8 mouse cellular contexts compared by ENCODE assay signal in the genomic region with DNA sequence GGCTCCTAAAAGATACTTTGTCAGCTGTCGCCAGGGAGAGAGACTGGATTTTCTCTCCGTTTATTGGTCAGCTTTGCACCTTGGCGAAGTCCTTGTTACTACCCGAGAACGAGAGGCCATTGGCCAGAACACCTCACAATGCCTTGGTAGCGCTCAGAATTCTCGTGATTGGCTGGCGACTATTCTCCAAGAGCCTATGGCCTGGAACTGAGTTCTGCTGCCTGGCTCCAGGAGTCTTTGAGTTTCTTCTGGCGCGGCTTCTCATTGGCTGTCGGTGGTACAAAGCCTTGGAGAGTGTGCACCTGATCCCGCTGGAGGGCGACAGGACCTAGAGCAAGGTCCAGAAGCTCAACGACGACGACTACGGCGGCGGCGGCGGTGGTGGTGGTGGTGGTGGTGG. TPM values are rescaled to one million over a fixed set of nuclear protein-coding genes. Genes with fewer than 3 reads are reported as not detected.
DNase-seq lines count a peak whose midpoint lies in the region; ATAC-seq and TF ChIP-seq lines count a peak whose summit lies in the region.

A gene (plus strand): TSS at position 216 of the 400 bp plus-strand sequence.

- peaks cover 13% of the 10 kb centered on the region for H3K27me3 ChIP-seq in forebrain, embryonic 10.5 days (ENCODE audit: poor library complexity, severe bottlenecking)
- no peaks in the 10 kb centered on the region for H3K27me3 ChIP-seq in intestine, embryonic 15.5 days (replicated peaks)
- no peaks in the 10 kb centered on the region for H3K27me3 ChIP-seq in liver, embryonic 15.5 days

- H3K27ac ChIP-seq in ES-E14 (ENCODE audit: insufficient read depth, low read depth, low read length, poor library complexity, severe bottlenecking): no peak within 1 kb of the TSS
- H3K27ac ChIP-seq in forebrain, embryonic 10.5 days: peak within 1 kb of the TSS; percentile 42; the same call in 1 of the 2 replicates
- no peak within 1 kb of the TSS for H3K27ac ChIP-seq in intestine, embryonic 15.5 days
- peak within 1 kb of the TSS; percentile 55 for H3K27ac ChIP-seq in liver, embryonic 15.5 days (replicated peaks)

- peak within 1 kb of the TSS; percentile 12; the same call in 1 of the 2 replicates for H3K9ac ChIP-seq in ES-E14 (ENCODE audit: insufficient read depth, low read depth, low read length, poor library complexity, severe bottlenecking)
- peak within 1 kb of the TSS; percentile 32; the same call in 1 of the 2 replicates for H3K9ac ChIP-seq in intestine, embryonic 15.5 days
- peak within 1 kb of the TSS; percentile 39; the same call in 1 of the 2 replicates for H3K9ac ChIP-seq in liver, embryonic 15.5 days

- in situ Hi-C loops in ES-E14 (cut with MboI; ENCODE audit: low sequenced_read_pairs in 2 of 2, unreplicated experiment in 2 of 2): no loop called here

- peak within 1 kb of the TSS; percentile 52 for H3K4me2 ChIP-seq in intestine, embryonic 15.5 days (replicated peaks)
- H3K4me2 ChIP-seq in liver, embryonic 15.5 days: peak within 1 kb of the TSS; percentile 77

- H3K4me1 ChIP-seq in ES-E14 (ENCODE audit: control insufficient read depth in 2 of 2, insufficient read depth in 2 of 2, low read length in 2 of 2, poor library complexity in 1 of 2): peaks cover 0 to 8% of the 10 kb centered on the region in 2 experiments; a peak in 2 of 4 replicates
- peaks cover 20% of the 10 kb centered on the region for H3K4me1 ChIP-seq in forebrain, embryonic 10.5 days
- H3K4me1 ChIP-seq in intestine, embryonic 15.5 days (replicated peaks): peaks cover 4% of the 10 kb centered on the region; the same call in 1 of the 2 replicates
- peaks cover 67% of the 10 kb centered on the region for H3K4me1 ChIP-seq in liver, embryonic 15.5 days (replicated peaks)

- peak; percentile 90 for ATAC-seq in intestine, embryonic 15.5 days
- ATAC-seq in liver, embryonic 15.5 days (ENCODE audit: insufficient read depth): peak; percentile 68

- peak within 1 kb of the TSS; percentile 27 to 40 for H3K4me3 ChIP-seq in ES-E14 (ENCODE audit: insufficient read depth in 1 of 2, low read depth in 1 of 2, low read length in 2 of 2, poor library complexity in 1 of 2, severe bottlenecking in 1 of 2)
- H3K4me3 ChIP-seq in forebrain, embryonic 10.5 days: peak within 1 kb of the TSS; percentile 36
- H3K4me3 ChIP-seq in intestine, embryonic 15.5 days (replicated peaks): peak within 1 kb of the TSS; percentile 23
- peak within 1 kb of the TSS; percentile 43 for H3K4me3 ChIP-seq in liver, embryonic 15.5 days (replicated peaks)

- no peaks in the 10 kb centered on the region for H3K9me3 ChIP-seq in ES-E14 (ENCODE audit: control insufficient read depth, insufficient read depth, low read depth, low read length)
- no peaks in the 10 kb centered on the region for H3K9me3 ChIP-seq in forebrain, embryonic 10.5 days
- no peaks in the 10 kb centered on the region for H3K9me3 ChIP-seq in intestine, embryonic 15.5 days
- no peaks in the 10 kb centered on the region for H3K9me3 ChIP-seq in liver, embryonic 15.5 days (replicated peaks)

- DNase-seq in ES-E14 (ENCODE audit: low read depth, low spot score): peak; percentile 90
- DNase-seq in adrenal gland, postnatal 25 days: peak; percentile 39
- peak; percentile 63 for DNase-seq in forebrain, embryonic 10.5 days (ENCODE audit: extremely low spot score, low spot score)
- peak; percentile 54 for DNase-seq in neural tube, embryonic 10.5 days (ENCODE audit: extremely low spot score, low spot score)
- DNase-seq in left cerebral cortex, adult 9 months (ENCODE audit: low spot score in 2 of 2): no peak
- no peak for DNase-seq in spleen, adult 18-20 months

- 28% methylated on average over 21 of the region's 21 CpGs for WGBS in forebrain, embryonic 10.5 days
- WGBS in intestine, embryonic 15.5 days: 13% methylated on average over 21 of the region's 21 CpGs
- WGBS in liver, embryonic 15.5 days (ENCODE audit: insufficient replicate concordance): 30% methylated on average over 21 of the region's 21 CpGs

- H3K36me3 ChIP-seq in ES-E14 (ENCODE audit: control insufficient read depth, insufficient read depth, low read length, poor library complexity, severe bottlenecking): peaks cover 2% of the 10 kb centered on the region; the same call in 1 of the 2 replicates
- no peaks in the 10 kb centered on the region; the same call in 1 of the 2 replicates for H3K36me3 ChIP-seq in forebrain, embryonic 10.5 days (replicated peaks)
- no peaks in the 10 kb centered on the region for H3K36me3 ChIP-seq in intestine, embryonic 15.5 days
- no peaks in the 10 kb centered on the region for H3K36me3 ChIP-seq in liver, embryonic 15.5 days (replicated peaks)

TF ChIP-seq in ES-E14, 5 proteins besides CTCF, POLR2A, EP300 and RAD21:
- TF ChIP-seq CHD2 (IDR thresholded peaks at IDR 0.05; ENCODE audit: low read depth, low read length) (peak; percentile 60), MAFK (IDR thresholded peaks at IDR 0.05; ENCODE audit: insufficient read depth, low read depth, low read length) (no peak)

RNA-seq across cellular contexts. Expression of the gene that starts here (rescaled TPM):
- total RNA-seq in ES-E14 (2012; rRNA removed): 5.8 and 11.8 TPM in 2 replicates
- 13.6 TPM in 2 replicates for total RNA-seq in adrenal gland, postnatal 25 days (2021)
- polyA plus RNA-seq in forebrain, embryonic 10.5 days (2016; fragmentation: Nextera tagmentation; extraction: Ambion mirVana): 5.6 and 5.7 TPM in 2 replicates
- 8.2 and 10.5 TPM in 2 replicates for polyA plus RNA-seq in intestine, embryonic 15.5 days (2015; fragmentation: Nextera tagmentation; extraction: Ambion mirVana)
- polyA plus RNA-seq in liver, embryonic 15.5 days (2015; fragmentation: Nextera tagmentation; extraction: Ambion mirVana): 1.7 and 1.9 TPM in 2 replicates

Comparison
In these comparisons a context has a peak if more than half of its experiments do, and no peak if none do; other contexts are left out.
1. DNase-seq: peak in ES-E14 (single experiment), adrenal gland, postnatal 25 days (single experiment), forebrain, embryonic 10.5 days (single experiment) and neural tube, embryonic 10.5 days (single experiment); none in left cerebral cortex, adult 9 months (0 of 2) and spleen, adult 18-20 months (0 of 2).
2. H3K27ac ChIP-seq: peak in forebrain, embryonic 10.5 days (single experiment) and liver, embryonic 15.5 days (single experiment); none in ES-E14 (single experiment) and intestine, embryonic 15.5 days (single experiment).
3. Peak in every context shown above with its lines, with median percentiles within 50 percentile points of each other: H3K4me3 ChIP-seq and H3K9ac ChIP-seq.